Mouse (Mus musculus) frontal cortex, postnatal 14 days (tissue): ENCODE results near the gene Dennd1a.
A peak's percentile ranks its signal among the peaks of the same experiment; 100 is the strongest.
"Not testable (repeated sequence)": the region's sequence is repeated elsewhere in the genome, so short reads cannot be mapped to it uniquely, and the experiment has no call there.

Experiments
- DNase-seq, 2 experiments: peaks; one replicate each; pipeline ENCODE4 v3.0.0; 2022; ENCODE audit warnings: low spot score in 2 of 2

Gene Dennd1a

DNA sequence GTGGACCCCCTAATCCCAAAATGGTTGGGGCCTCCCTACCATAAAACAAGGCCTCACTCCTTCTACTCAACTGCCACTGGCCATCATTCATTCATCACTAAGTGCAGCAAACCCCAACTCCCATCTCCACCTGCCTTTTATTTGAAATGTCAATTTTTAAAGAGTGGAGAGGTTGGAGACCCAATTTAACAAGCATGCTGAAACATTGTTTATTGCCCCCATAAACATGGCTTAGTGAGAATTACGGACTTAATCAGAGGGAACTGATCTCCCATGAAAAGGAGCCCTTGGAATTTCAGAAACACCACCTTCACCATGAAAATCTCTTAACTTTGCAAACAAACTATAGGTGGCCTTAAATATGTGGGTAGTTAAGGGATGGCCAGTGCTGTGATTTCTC, 315.5 kb downstream of the Dennd1a start:
- DNase-seq: no peak

DNA sequence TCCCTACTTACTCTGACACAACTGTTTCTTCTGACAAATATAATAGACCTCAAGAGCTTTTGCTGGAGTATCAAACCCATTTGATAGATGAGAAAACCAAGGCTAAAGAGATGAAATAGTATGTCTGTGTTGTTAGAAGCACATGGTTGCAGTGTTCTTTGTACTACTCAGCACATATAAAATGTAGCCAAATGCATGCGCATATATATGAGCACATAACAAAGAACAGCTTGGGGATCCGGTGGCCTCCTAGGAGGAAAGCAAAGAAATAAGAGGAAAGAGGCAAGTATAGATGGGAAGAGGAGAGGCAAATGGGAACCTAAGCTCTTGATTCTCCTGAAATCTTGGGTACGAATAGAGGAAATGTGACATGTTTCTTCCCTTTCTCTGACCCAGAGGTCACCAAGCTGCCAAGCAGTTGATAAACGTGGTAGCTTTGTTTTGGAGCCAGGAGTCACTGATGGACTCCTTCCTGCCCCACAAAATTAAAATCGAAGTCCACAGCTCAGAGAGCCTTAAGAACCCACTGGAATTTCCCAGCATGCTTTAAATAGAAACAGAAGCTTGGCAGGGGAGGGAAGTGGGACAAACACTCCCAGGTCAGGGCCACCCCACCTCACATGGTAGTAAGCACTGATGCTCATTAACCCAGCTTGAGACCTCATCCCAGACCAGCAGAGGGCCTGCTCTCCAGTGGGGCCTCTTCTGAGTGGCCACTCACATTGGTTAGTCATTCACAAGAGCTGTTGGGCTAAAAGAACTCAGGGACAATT, 317.3 kb downstream of the Dennd1a start:
- DNase-seq: no peak

DNA sequence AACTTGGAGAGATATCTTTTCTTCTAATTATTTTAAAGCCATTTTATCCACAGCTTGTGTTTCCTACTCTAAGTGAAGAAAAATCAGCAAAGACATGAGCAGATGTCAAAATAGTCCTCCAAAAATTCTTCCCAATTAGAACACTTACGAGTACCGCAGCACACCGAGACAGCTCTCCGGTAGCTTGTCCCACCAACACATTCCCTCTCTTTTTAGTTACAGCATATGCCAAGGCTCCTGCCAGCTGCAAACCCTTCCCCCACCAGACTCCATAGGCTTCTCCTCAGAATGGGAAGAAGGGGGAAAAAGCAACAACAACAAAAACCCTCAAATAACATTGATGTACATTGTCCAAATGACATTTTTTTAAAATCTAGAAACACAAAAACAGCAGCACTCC, 322.7 kb downstream of the Dennd1a start:
- no peak for DNase-seq

GRCm38 (mm10) chr2:37963362-37963761, 323.8 kb downstream of the Dennd1a start:
- DNase-seq: peak in 1 of 2 experiments; percentile 44

GRCm38 (mm10) chr2:37948424-37948823, 338.8 kb downstream of the Dennd1a start:
- DNase-seq: no peak

DNA sequence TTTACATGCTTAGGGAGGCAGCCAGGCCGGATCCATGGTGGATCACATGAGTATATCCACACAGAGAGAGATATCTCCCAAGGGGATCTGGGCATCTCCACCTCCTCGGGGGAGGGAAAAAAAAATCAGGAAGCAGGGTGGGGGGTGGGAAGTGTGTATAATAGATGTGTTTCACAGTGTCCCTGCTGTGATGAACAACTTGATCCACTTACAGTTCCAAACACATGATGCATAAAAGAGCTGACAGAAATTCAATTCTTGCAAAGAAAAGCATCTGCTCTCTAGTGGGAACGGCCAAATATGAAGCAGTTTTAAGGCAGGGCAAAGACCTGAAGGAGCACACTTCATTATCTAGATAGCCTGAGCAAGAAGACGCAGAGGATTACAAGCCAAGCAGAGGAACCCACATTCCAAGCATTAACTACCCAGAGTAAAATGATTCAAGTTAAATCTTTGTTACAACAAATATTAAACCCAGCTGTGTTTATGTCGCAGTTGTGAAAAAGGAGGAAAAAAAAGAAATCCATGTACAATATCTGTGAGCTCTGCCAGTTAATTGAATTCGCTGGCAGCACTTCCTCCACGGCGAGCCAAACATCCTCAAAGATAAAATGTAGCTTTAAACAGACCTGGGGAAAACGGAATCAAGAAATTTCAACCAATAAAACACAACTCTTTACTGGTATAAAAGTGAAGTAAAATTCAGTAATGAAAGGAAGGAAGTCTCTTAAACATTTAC, 341.4 kb downstream of the Dennd1a start:
- no peak for DNase-seq

- DNase-seq: no peak
These were observed 344.3 kb downstream of the Dennd1a start for GRCm38 (mm10) chr2:37942906-37943305.

DNA sequence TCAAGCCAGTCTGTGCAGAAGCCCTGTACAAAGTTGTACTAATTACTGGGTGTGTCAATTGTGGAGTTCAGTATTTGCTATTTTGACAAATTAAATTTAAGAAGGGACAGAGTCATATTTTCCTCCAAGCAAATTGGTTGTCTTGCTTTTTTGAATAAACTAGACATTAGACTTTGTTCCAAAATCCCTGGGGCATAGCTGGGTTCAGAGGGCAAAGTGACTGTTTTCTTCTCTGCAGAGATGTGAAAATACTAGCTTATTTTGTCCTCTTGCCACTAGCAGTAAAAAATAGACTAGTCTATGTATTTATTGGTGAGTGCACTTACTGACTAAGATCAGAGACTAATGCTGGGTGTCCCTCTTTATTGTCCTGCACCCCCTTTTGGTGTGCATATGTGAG, 345.4 kb downstream of the Dennd1a start:
- no peak for DNase-seq

GRCm38 (mm10) chr2:37940845-37941361, 346.3 kb downstream of the Dennd1a start:
- DNase-seq: no peak

DNA sequence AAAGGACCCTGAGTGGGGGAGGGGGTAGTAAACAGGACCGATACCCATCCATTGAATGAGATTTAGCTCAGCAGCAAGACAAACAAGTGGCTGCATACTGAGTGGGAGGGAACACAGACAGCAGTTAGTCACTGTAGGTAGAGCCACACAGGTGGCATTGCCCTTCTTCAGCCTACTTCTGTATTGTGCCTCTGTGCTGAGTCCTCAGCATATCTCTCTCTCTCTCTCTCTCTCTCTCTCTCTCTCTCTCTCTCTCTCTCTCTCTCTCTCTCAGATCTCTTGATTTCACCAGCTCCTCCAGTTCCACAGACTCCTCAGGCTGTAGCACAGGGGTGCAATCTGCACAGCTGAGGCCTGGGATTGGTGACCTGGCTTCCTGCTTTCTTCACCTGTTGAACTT, 347.2 kb downstream of the Dennd1a start:
- no peak for DNase-seq

GRCm38 (mm10) chr2:37936922-37937321, 350.3 kb downstream of the Dennd1a start:
- DNase-seq: not testable (repeated sequence)

DNA sequence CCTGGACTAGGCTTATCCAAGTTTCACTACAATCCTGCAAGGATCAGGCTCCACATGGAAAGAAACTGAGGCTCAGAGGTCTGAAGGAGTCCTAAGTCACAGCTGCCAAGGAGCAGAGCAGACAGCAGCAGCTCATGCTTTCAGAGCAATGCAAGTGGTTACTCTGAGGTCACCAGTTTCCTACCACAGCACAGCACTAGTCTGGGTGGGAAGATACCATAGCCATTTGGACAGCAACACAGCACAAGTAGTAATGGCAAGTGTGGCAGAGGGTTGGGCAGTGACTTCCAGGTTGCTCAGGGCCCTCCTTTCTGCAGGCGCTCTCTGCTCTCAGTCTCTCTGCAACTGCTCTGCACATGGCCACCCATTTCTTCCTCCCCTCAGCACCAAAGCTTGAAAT, 354.9 kb downstream of the Dennd1a start:
- DNase-seq: no peak

- DNase-seq: no peak
These were observed 355.9 kb downstream of the Dennd1a start for GRCm38 (mm10) chr2:37931018-37931930.

GRCm38 (mm10) chr2:37926133-37926503, 361.1 kb downstream of the Dennd1a start:
- no peak for DNase-seq

DNA sequence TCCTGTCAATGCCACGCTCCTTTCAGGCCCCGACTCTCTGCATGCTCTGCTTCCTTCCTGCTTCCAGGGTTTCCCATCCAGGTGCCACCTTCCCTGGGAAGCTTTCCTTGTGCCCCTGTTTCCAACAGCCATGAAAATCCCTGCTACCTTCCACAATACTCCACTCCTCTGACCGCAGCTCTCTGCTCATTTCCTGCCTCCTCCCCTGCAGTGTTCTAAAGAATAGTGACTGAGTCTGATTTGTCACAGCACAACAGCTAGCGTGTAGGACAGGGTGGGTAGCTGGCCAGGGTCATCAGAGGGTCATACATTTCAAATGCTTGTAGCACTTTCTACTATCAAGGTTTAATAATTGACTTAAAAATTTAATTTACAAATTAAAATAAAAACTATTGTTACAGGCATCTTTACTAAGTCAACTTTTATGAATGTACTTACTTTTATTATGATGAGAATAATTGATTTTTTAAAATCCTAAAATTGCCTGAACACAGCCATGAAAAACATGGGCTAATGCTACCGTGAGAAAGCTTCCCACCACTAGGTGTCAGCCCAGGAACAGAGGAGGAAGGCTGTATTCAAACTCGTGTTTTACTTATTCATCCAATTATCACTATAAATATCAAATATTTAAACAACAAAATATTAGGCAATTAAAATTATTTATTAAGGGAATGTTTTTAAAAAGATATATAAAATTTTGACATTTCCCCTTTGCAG, 361.6 kb downstream of the Dennd1a start:
- DNase-seq: peak in 1 of 2 experiments; percentile 44

DNA sequence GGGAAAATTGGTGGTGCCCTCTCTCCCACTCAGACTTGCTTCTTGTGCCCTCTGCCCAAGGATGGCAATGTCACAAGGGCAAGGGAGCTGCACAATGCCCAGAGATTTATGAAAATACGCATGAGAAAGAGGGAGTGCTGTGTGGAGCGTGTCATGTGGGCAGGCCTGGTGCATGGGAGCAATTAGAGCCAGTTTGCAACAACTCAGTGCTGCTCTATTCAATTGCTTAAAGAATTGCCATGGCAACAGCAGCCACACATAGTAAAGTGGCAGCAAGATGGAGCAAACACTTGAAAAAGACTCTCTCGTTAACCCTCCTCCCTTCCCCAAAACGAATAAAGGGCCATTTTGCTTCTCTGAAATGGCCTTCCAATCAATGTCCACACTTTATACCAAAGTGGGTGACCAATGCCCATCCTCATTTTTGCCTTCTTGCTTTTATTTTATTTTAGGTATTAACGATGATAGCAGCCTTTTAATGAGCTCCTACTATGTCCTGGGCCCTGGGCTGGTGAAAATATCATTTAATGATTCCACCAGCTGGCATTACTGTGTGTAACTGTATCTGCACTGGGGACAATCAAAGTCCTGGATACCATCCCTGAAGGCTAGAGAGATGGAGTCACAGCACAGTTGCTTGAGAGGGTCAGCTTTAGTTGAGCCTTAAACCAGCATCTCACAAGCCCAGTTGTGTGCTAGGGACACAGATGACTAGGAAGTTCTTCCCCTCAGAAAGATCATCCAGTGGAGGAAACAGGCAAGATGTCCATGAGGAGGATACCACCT, 378.3 kb downstream of the Dennd1a start:
- peak; percentile 19 to 33 for DNase-seq

DNA sequence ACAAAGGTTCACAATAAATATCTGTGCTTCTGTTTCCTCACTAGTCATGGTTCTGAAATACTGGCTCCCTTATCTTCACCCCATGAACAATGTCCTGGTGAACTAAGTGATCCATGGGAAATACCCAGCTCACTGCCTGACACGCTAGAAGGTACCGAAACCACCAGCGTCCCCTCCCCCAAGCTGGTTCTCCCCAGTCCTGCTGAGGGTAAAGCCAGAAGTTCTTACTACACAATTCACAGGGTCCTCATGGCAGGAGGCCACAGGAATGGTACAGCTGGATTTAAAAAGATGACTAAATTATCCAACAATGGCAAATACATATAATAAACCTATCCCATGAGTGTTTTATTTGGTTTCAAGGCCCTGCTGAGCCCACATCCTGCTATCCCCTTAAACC, 378.9 kb downstream of the Dennd1a start:
- DNase-seq: no peak

DNA sequence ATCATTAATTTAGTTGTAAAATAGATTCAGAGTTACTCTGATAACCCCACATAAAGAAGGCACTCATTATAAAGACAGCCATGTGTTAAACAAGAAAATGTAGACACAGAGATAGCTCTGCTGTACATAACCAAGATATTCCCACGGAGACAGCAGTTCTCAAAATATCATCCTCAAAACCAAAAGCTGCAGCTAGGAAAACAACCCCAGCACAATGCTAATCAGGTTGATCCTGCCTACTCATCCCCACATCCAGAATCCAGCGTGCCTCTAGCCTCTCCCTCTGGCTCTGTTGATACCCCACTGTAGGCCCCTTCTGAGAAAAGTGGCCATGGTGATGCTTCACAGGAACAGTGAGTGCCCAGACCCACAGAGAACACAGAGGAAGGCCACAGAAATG, 380.9 kb downstream of the Dennd1a start:
- DNase-seq: peak in 1 of 2 experiments; percentile 12

GRCm38 (mm10) chr2:37903286-37903685, 383.9 kb downstream of the Dennd1a start:
- DNase-seq: no peak

DNA sequence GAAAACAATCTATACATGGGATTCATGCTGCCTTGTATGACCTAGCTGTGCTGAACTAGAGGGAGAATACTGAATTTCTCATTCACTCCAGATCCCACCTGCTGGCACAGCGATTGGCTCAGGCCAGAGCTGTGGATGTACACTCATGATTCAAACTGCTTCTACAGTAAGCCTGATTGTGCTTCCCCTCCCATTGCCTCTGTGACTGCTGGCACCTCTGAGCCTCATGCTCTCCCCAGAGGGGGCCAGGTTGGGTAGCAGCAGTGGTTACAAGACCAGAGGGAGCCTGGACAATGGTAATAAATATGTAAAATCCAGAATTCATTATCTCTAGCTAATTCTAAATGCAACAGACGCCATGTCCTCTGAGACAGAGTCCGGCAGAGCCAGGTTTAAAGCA, 404.0 kb downstream of the Dennd1a start:
- no peak for DNase-seq
